Mouse (Mus musculus) skeletal muscle tissue, postnatal 0 days (tissue): ENCODE results near the gene Tktl2. TPM values are rescaled to one million over a fixed set of nuclear protein-coding genes. Genes with fewer than 3 reads are reported as not detected.

Source experiments
- polyA plus RNA-seq: library from polyadenylated mRNA; unstranded; fragments of >200 nt; fragmentation: Nextera tagmentation; extraction: Ambion mirVana; gene quantifications from 2 replicates; pipeline ENCODE4 v1.2.1, GENCODE M21; 2015

Tktl2 gene
- not detected in 2 replicates for polyA plus RNA-seq

GRCm38 (mm10) chr8:66511537-66511936, at the start of gene Tktl2:
Gene Tktl2 (plus strand): TSS chr8:66511756.

GRCm38 (mm10) chr8:66486084-66486763, 25.3 kb upstream of the Tktl2 start, which contains the start of gene Tma16:
Gene Tma16 (minus strand): TSS chr8:66486530.

Other genes starting within 250 kb of the Tktl2 start
- gene Tma16, start 25.2 kb upstream of the Tktl2 start, polyA plus RNA-seq = 6.8 and 7.6 TPM in 2 replicates
- gene Npy5r, start 176.4 kb downstream of the Tktl2 start, polyA plus RNA-seq = not detected in 2 replicates
- 0.62 and 1.1 TPM in 2 replicates for gene Npy1r, start 185.4 kb downstream of the Tktl2 start, polyA plus RNA-seq